Mouse (Mus musculus) liver, postnatal 0 days (tissue): ENCODE data around the gene Lrrc40. TPM values are rescaled to one million over a fixed set of nuclear protein-coding genes. Genes with fewer than 3 reads are reported as not detected.

Experiments used
- ATAC-seq: fragments of 200-750 bp; cut with Nextera tagmentation; 2 replicates; pipeline ENCODE4 v1.8.0; 2017; ENCODE audit warnings: mild to moderate bottlenecking, moderate library complexity
- DNase-seq: peaks from one replicate; pipeline ENCODE4 v3.0.0-alpha.2; 2016
- H3K27ac ChIP-seq: fragments of 300-500 bp; sonication (generic); 2 replicates; pipeline ENCODE4 v1.5.1; 2014; ENCODE audit warnings: antibody characterized with exemption, moderate library complexity, mild to moderate bottlenecking, low read depth
- H3K27me3 ChIP-seq: fragments of 300-500 bp; sonication (generic); 2 replicates; pipeline ENCODE4 v1.6.1; 2014; ENCODE audit warnings: low read length, control low read depth, mixed read lengths; ENCODE audit not compliant: insufficient read depth
- H3K36me3 ChIP-seq: fragments of 300-500 bp; sonication (generic); replicated peaks from 2 replicates; pipeline ENCODE4 v1.6.1; 2014; ENCODE audit warnings: mild to moderate bottlenecking, control low read depth, low read length, moderate library complexity, mixed read lengths; ENCODE audit not compliant: insufficient read depth
- H3K4me1 ChIP-seq: fragments of 300-500 bp; sonication (generic); 2 replicates; pipeline ENCODE4 v1.6.1; 2014; ENCODE audit warnings: antibody characterized with exemption, mild to moderate bottlenecking, control low read depth; ENCODE audit not compliant: insufficient read depth
- H3K4me2 ChIP-seq: fragments of 300-500 bp; sonication (generic); 2 replicates; pipeline ENCODE4 v1.6.1; 2014; ENCODE audit warnings: low read depth, mild to moderate bottlenecking, low read length, moderate library complexity, mixed read lengths
- H3K4me3 ChIP-seq: fragments of 300-500 bp; sonication (generic); 2 replicates; pipeline ENCODE4 v1.5.1; 2014; ENCODE audit warnings: low read depth, low read length
- H3K9ac ChIP-seq: fragments of 300-500 bp; sonication (generic); replicated peaks from 2 replicates; pipeline ENCODE4 v1.6.1; 2014; ENCODE audit warnings: mild to moderate bottlenecking, moderate library complexity
- H3K9me3 ChIP-seq: fragments of 300-500 bp; sonication (generic); 2 replicates; pipeline ENCODE4 v1.6.1; 2016; ENCODE audit warnings: mild to moderate bottlenecking, control low read depth, low read length, mixed read lengths
- CTCF ChIP-seq: sonication (generic); IDR thresholded peaks from 2 replicates; pipeline ENCODE4 v1.5.1; 2016; ENCODE audit warnings: antibody characterized with exemption, low read depth
- EP300 ChIP-seq: IDR thresholded peaks from 2 replicates; pipeline ENCODE4 v1.6.1; 2016; ENCODE audit warnings: antibody characterized with exemption, low read depth, mild to moderate bottlenecking
- WGBS: fragments of 180-500 bp; shearing (Covaris S2); extraction: QIAGEN DNeasy Blood & Tissue Kit; methylation state at CpG from one replicate; pipeline ENCODE4 v1.1.7; 2014; ENCODE audit not compliant: insufficient replicate concordance; 5-methylcytosine and 5-hydroxymethylcytosine counted together
- polyA plus RNA-seq: library from polyadenylated mRNA; unstranded; fragments of >200 nt; fragmentation: Nextera tagmentation; extraction: Ambion mirVana; gene quantifications from 2 replicates; pipeline ENCODE4 v1.2.1, GENCODE M21; 2015

The Lrrc40 gene
- polyA plus RNA-seq, 1 experiment from 2014 or later, result 16.5 TPM

DNA sequence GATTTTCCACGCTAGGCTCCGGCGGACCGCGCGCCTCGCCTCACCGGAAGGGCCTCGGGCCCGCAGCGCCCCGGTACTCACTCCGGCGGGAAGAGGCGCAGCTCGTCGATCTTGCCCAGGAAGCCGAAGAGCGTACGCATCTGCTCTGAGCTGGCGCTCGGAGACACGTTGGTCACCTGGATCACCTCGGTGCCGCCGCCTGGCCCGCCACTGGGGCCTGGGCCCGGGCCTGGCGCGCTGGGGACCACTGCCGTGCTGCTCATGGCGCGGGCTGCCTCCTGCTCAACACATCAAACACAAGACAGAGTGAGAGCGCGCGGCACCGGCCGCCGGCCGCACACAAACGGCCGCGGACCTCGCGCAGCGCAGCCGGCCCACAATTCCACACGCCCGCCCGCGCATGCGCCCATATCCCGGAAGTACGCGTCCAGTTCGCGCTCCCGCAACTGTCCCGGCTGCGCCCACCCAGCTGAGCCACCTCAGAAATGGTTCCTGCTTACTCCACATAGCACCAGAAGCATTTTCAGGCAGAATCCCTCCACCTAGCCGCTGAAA is 5.0 kb upstream of the Lrrc40 start:
- H3K27ac ChIP-seq, result peak overlapping the region; percentile 98
- H3K27me3 ChIP-seq, result no peaks in the 10 kb centered on the region
- H3K9me3 ChIP-seq, result no peaks in the 10 kb centered on the region
- peaks cover 18% of the 10 kb centered on the region for H3K4me1 ChIP-seq
- H3K9ac ChIP-seq, result peak overlapping the region; percentile 93
- under 1% methylated on average over 39 of the region's 61 CpGs for WGBS
- peak; percentile 88 for ATAC-seq
- peaks cover 3% of the 10 kb centered on the region for H3K36me3 ChIP-seq
- peak overlapping the region; percentile 79 for H3K4me2 ChIP-seq
- TF ChIP-seq CTCF (peak; percentile 27; the same call in 1 of the 2 replicates), EP300 (no peak)
- peak overlapping the region; percentile 82 for H3K4me3 ChIP-seq
- peak; percentile 95 for DNase-seq

- peaks cover 18% of the 10 kb centered on the region for H3K4me1 ChIP-seq
- DNase-seq (no peak), ATAC-seq (no peak)
- H3K27ac ChIP-seq, result peak overlapping the region; percentile 98
- H3K27me3 ChIP-seq, result no peaks in the 10 kb centered on the region
- peak overlapping the region; percentile 79 for H3K4me2 ChIP-seq
- TF ChIP-seq CTCF, result no peak
- no peak for TF ChIP-seq EP300
- H3K36me3 ChIP-seq, result no peaks in the 10 kb centered on the region
- H3K4me3 ChIP-seq, result peak overlapping the region; percentile 82
- WGBS, result 6% methylated on average over 4 of the region's 4 CpGs
- H3K9ac ChIP-seq, result peak overlapping the region; percentile 93
- no peaks in the 10 kb centered on the region for H3K9me3 ChIP-seq
These were observed 4.4 kb upstream of the Lrrc40 start for GRCm38 (mm10) chr3:158032106-158032505.

GRCm38 (mm10) chr3:158035866-158036265 is 596 bp upstream of the Lrrc40 start:
- TF ChIP-seq CTCF (no peak), EP300 (no peak)
- no peaks in the 10 kb centered on the region for H3K36me3 ChIP-seq
- peak overlapping the region; percentile 79 for H3K4me2 ChIP-seq
- DNase-seq (no peak), ATAC-seq (no peak)
- peak overlapping the region; percentile 73 for H3K9ac ChIP-seq
- peak overlapping the region; percentile 99 for H3K4me3 ChIP-seq
- no peaks in the 10 kb centered on the region for H3K27me3 ChIP-seq
- peaks cover 21% of the 10 kb centered on the region for H3K4me1 ChIP-seq
- 1% methylated on average over 11 of the region's 11 CpGs for WGBS
- H3K9me3 ChIP-seq, result no peaks in the 10 kb centered on the region
- peak overlapping the region; percentile 94 for H3K27ac ChIP-seq

DNA sequence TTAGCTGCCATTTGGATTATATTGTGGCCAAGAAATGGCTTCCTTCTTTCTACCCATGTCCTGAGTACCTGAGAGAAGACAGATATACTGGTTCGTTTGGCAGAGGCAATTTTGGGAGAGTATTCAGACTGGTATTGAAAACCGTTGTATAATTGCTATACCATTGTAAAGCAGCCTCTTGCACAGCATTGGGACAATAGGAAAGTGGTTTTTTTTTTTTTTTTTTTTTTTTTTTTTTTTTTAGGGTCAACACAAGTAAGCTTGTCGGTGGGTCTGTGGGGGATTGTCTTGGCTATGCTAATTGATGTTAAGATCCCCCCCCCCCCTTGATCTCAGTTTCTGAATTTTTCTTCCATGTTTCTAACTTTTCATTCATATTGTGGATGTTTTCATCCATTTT is 1.6 kb downstream of the Lrrc40 start:
- no peak overlapping the region for H3K4me2 ChIP-seq

DNA sequence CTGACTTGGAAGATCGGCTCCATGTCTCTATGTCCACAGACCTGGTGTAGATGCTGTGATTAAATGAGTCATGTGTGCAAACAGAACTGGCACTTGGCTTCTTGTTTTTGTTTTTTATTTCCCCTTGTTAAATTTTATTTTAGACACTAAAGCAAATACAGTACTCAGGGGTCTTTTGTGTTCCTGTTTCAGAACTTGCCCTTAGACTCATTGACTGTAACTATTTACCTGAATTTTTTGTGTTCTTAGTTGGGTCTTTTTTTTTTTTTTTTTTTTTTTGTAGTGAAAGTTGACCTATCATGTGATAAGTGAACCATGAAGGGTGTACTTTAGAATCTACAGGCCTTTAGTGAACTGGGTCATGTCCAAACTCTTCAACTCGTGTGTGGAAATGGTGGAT is 4.3 kb downstream of the Lrrc40 start:
- no peak overlapping the region for H3K4me3 ChIP-seq
- no peaks in the 10 kb centered on the region for H3K9me3 ChIP-seq
- H3K4me1 ChIP-seq, result peaks cover 7% of the 10 kb centered on the region
- H3K9ac ChIP-seq, result no peak overlapping the region
- TF ChIP-seq CTCF, result no peak
- ATAC-seq (no peak), DNase-seq (no peak)
- WGBS, result 75% methylated on average over 2 of the region's 2 CpGs
- H3K36me3 ChIP-seq, result no peaks in the 10 kb centered on the region
- H3K4me2 ChIP-seq, result no peak overlapping the region
- no peak overlapping the region for H3K27ac ChIP-seq
- no peaks in the 10 kb centered on the region for H3K27me3 ChIP-seq

More for the DNA sequence above, 1.6 kb downstream of the Lrrc40 start:
- Histone ChIP-seq H3K4me3 (no peak overlapping the region), H3K4me1 (peaks cover 21% of the 10 kb centered on the region), H3K27me3 (no peaks in the 10 kb centered on the region), H3K9me3 (no peaks in the 10 kb centered on the region), H3K36me3 (no peaks in the 10 kb centered on the region), H3K27ac (no peak overlapping the region), H3K9ac (no peak overlapping the region)
- ATAC-seq (no peak), DNase-seq (no peak)
- TF ChIP-seq CTCF, result no peak
- no peak for TF ChIP-seq EP300
- 72% methylated on average over 3 of the region's 3 CpGs for WGBS

GRCm38 (mm10) chr3:158049508-158049907 is 13.0 kb downstream of the Lrrc40 start:
- TF ChIP-seq EP300, result no peak
- TF ChIP-seq CTCF, result no peak
- Histone ChIP-seq H3K36me3 (peaks cover 16% of the 10 kb centered on the region; the same call in 1 of the 2 replicates), H3K9me3 (no peaks in the 10 kb centered on the region), H3K27ac (no peak overlapping the region), H3K4me3 (no peak overlapping the region), H3K27me3 (no peaks in the 10 kb centered on the region), H3K4me2 (no peak overlapping the region), H3K9ac (no peak overlapping the region), H3K4me1 (no peaks in the 10 kb centered on the region)
- ATAC-seq (no peak), DNase-seq (no peak)
- 83% methylated on average over 2 of the region's 2 CpGs for WGBS
